Mouse (Mus musculus) hindlimb bud, embryonic 11.5 days (tissue): Measurements from ENCODE around the gene Chst4.
"Not testable (repeated sequence)": the region's sequence is repeated elsewhere in the genome, so short reads cannot be mapped to it uniquely, and the experiment has no call there.

Experiments
- DNase-seq: peaks from one replicate; pipeline ENCODE4 v3.0.0-alpha.2; 2012; ENCODE audit warnings: low read depth, low spot score; ENCODE audit errors: extremely low spot score

Chst4 gene

DNA sequence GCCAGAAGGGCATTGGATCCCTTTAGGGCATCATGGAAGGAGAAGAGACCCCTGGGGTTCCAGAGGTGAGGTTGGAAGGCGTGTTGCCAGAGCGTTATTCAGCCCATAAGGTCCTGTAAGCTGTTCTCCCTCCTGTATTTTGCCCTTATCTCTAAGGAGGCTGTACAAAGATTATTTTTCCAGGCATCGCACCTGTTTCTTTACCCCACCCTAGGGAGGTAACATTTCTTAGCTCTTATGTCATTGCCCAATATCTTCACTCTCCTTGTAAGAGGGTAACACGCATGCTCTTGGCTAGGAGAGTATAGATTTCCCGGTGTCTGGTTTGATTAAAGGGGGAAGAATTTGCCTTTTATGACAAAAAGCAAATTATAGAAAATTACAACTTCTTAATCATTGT, at the start of gene Chst4:
TSS of gene Chst4 (minus strand) at position 82 of the 400 bp plus-strand sequence.
- DNase-seq = no peak

- DNase-seq = no peak
These were observed 43.0 kb upstream of the Chst4 start for GRCm38 (mm10) chr8:110082416-110083105.

- no peak for DNase-seq
These were observed 40.0 kb upstream of the Chst4 start, which contains the start of gene Zfp612 for GRCm38 (mm10) chr8:110079282-110080221. Zfp612 (plus strand) TSS chr8:110079746.

DNA sequence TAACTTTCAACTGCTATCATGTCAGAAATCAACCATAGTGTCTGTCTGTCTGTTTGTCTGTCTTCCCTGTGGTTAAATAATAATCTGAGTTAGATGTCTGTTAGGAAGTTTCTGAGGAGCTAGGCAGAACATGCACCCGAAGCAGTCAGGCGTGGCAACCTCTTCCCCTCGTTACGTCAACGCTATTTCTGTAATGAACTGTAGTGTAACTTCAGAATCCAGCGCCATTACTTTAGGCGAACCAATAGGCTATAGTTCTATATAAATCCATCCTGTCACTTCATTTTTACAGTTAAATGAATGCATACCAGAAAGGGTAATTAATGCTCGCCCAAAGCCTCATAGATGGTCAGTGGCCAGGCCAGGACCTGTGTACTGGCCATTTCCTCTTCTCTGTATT, 35.0 kb upstream of the Chst4 start:
- DNase-seq = no peak

DNA sequence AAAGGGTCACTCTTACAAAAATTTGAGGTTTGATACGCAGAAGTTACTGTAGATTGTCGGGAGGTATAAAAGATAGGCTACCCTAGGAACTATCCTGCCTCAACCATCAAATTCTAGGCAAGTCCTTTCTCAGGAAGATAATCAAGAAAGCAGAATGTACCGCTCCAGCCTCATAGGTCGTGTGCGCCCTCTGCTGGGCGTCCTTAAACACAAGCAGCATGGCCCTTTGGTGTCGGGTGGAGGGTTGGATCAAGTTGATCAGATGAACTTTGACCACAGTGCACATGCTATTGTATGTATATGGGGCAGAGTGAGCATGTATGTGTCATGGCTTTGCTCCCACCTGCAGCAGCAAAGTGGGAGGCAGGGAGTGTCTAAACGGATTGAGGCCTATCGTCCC, 32.1 kb upstream of the Chst4 start:
- DNase-seq = peak; percentile 57

- no peak for DNase-seq
These were observed 30.2 kb upstream of the Chst4 start for GRCm38 (mm10) chr8:110069706-110070105.

DNA sequence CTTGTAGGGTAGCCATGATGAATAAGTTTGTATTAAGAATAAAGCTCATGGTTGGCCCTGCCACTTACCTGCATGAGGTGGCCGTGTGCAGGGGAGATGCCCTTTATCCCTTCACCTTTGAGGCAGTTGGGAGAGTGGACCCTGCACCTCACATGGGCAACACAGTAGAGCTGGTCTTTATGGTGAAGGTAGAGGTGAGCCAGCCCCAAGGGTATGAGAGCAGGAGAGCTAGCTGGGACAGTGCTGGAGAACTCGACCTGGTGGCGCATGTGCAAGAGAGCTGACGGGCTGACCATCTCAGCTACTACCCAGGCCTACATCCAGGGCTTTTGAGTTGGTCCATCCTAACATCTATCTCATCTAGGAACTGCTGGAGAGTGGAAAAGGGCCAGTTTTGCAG, 26.1 kb upstream of the Chst4 start:
- no peak for DNase-seq

DNA sequence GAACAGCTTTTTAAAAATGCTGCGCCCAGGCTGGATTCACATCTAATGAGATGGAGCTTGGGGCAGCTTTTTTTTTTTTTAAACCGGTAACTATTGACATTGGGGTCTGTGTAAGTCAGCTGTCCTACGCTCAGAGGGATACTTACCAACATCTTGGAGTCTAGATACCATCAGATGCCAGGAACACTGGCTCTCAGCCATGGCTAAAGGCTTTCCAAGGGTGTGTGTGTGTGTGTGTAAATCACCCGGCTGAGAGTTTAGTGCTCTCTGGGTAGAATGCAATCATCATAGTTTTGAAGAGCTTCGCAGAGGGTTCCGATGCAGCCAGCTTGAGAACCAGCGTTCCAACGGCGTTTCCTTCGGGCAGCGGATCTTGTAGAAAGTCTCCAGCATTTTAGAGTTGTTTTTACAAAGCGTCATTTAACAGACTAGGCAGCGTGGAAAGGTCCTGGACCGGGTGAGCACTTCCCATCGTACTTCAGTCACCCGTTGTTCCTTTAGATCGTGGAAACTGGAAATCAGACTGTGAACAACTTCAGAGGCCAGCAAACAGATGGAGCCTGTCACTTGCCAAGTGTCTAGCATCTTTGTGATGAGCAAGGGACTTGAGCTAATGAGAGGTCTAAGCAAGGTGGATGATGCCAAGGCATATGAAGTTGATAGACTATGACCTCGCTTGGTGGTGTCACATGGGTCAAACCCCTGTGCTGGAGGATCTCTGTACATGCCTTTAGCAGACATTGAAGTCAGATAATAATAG, 25.2 kb upstream of the Chst4 start:
- no peak for DNase-seq

- no peak for DNase-seq
These were observed 24.6 kb upstream of the Chst4 start for GRCm38 (mm10) chr8:110064161-110064560.

- DNase-seq = no peak
These were observed 18.7 kb upstream of the Chst4 start for GRCm38 (mm10) chr8:110058207-110058606.

GRCm38 (mm10) chr8:110051208-110051607, 11.7 kb upstream of the Chst4 start:
- no peak for DNase-seq

DNA sequence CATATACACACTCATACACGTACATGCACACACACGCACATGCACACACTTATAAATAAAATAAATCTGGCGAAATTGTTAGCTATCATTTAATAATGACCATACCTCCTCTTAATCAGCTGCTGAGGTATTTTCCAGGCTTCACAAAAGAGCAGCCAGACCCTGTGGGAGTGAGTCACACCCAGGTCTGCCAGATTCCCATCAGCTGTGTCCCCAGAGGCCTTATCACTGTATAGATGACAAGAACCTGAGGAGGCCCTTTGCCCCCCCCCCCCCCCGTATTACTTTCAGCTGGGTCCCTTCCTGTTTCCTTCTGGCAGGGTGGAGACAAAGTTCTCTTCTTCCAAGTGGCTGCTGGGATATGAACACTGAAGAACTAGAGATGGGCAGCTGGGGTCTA, 969 bp upstream of the Chst4 start:
- no peak for DNase-seq

DNA sequence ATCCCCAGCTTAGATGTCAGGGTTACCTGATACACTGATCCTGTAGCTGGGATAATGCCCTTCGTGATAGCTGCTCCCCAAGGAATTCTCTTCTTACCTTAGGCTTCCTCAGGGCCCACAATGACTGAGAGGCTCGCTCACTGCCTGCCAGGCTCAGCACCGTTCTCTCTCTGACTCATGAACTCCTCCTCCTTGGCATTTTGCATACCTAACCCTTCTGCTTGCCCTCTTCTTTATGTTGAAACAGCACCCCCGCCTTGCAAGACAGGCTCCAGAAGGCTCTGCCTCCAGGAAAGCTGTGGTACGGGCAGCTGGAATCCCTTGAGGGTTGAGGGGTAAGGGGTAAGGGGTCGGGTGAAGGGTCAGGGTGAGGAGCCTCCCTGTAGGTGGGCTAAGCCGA, 324 bp downstream of the Chst4 start:
- DNase-seq = no peak

DNA sequence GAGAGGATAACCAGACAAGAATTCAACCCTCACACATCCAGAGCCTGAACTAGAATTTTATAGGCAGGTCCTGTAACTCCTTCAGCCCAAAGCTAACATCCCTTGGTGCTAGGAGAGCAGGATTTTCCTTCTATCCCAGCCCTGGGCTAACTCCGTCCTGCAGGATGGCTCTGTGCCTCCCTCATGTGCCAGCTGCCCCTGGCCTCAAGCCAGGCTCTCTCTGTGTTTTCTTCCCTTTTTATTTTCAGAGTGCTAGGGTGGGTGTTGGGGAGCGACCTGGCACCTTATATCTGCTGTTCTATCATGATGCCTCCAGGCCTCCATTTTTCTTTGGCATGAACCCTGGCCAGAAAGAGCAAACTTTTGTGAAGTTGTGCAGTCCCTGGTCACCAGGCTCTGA, 3.4 kb downstream of the Chst4 start:
- DNase-seq = no peak

- no peak for DNase-seq
These were observed 5.2 kb downstream of the Chst4 start for GRCm38 (mm10) chr8:110034331-110034730.

GRCm38 (mm10) chr8:110033771-110034170, 5.8 kb downstream of the Chst4 start:
- not testable (repeated sequence) for DNase-seq

GRCm38 (mm10) chr8:110022768-110023344, 16.7 kb downstream of the Chst4 start:
- DNase-seq = no peak

GRCm38 (mm10) chr8:110022081-110022480, 17.5 kb downstream of the Chst4 start:
- DNase-seq = no peak

DNA sequence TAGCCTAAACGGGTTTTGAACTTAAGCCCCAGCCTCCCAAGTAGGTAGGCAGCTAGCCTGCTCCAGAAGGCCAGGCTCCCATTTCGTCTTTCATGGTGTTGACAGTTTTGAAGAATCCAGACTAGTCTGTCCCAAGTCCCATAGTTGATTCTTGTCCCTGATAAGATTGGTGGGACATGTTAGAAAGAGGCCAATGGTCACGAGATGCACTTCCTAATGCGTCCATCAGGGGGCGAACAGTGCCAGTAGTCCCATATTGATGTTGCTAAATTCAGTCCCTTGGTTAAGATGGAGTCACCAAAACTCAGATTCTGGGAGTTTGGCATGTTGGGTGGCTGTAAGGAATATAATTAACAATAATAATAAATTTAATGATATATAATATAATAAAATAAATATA, 28.7 kb downstream of the Chst4 start:
- DNase-seq = peak; percentile 18

GRCm38 (mm10) chr8:110008995-110009446, 30.5 kb downstream of the Chst4 start:
- no peak for DNase-seq
